Mouse (Mus musculus): Measurements from ENCODE around the gene Cd72.

GRCm38 (mm10) chr4:43448554-43448953 lies 5.9 kb downstream of the Cd72 start:
- TF ChIP-seq CTCF (conservative IDR thresholded peaks at IDR 0.05 in 1 of 2, IDR thresholded peaks at IDR 0.05 in 1 of 2; ENCODE audit: low read depth in 2 of 2, low read length in 2 of 2) (no peak), UBTF (IDR thresholded peaks at IDR 0.05; ENCODE audit: low read depth, low read length) (no peak), JUND (conservative IDR thresholded peaks at IDR 0.05; ENCODE audit: low read depth, low read length) (no peak)
